Mouse (Mus musculus) bone marrow macrophage, adult 2 months (primary cell): ENCODE measurements around the gene Olfr921.

Source experiments
- CTCF ChIP-seq: IDR thresholded peaks from 2 replicates; pipeline ENCODE4 v1.5.1; 2012; ENCODE audit warnings: low read depth, mild to moderate bottlenecking, low read length, moderate library complexity
- POLR2A ChIP-seq: IDR thresholded peaks from 2 replicates; pipeline ENCODE4 v1.6.1; 2012; ENCODE audit warnings: mild to moderate bottlenecking, low read depth, low read length, borderline replicate concordance

DNA sequence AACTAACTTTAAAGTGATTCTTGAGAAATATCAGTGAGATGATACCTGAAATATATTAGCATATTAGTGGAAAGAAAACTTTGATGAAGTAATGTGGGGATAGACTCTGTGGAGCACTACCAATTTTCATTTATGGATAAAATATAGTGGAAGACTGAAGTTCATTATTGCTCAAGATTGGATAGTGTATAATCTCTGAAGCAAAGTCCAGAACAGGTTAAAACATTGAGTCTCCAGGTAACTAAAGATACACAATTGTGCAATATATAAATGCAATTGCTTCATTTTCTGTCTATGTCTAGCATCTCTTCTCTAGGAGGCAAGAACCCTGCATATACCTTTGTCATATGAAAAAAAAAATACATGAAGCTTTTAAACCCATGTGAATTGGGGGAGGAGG, at the start of gene Olfr921:
- TF ChIP-seq CTCF (no peak), POLR2A (no peak)
